Mouse (Mus musculus) ES-CJ7 (cell line): ENCODE results near the gene Gata5.

Experiments
- DNase-seq: peaks from one replicate; pipeline ENCODE4 v3.0.0; 2011; ENCODE audit warnings: low read depth, low spot score

The Gata5 gene

GRCm38 (mm10) chr2:180334551-180334986, at the start of gene Gata5:
Gata5 (minus strand) TSS chr2:180334699.
- DNase-seq = peak; percentile 23

- DNase-seq = no peak
Measured at GRCm38 (mm10) chr2:180376730-180377129, 42.2 kb upstream of the Gata5 start.

DNA sequence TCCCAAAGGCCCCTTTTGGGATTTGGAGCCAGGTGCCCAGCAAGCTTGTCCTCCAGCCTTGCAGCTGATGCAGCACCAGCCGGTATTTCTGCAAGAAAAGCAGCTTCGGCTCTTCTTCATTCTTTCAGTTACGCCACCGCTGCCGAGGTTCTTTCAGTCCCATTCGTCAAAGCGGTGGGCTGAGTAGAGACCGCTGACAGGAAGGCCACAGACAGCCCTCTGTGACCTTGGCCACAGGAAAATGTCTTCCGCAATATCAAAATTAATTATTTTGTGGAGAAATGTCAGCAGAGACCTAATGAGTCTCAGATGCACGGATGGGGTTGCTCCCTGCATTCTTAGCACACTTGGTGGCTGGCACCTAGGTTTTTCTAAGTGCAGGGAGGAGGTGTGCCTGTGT, 38.8 kb upstream of the Gata5 start:
- DNase-seq = no peak

GRCm38 (mm10) chr2:180368359-180368758, 33.9 kb upstream of the Gata5 start:
- no peak for DNase-seq

- no peak for DNase-seq
Measured at GRCm38 (mm10) chr2:180367350-180367749, 32.9 kb upstream of the Gata5 start.

DNA sequence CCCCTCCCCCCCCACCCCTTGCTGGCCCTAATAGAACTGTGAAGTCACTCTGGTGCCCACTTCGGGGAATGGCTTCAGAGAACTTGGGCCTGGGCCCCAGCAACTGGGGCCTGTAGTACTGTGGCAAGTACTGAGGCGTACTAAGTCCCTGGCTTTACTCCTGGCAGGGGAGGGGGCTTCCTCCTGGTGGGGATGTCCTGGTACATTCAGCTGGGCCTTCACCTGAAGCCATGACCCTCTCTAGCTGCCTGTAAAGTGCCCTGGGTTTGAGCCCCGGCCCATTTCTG, 28.9 kb upstream of the Gata5 start:
- no peak for DNase-seq

GRCm38 (mm10) chr2:180362585-180363433, 28.3 kb upstream of the Gata5 start:
- DNase-seq = no peak

DNA sequence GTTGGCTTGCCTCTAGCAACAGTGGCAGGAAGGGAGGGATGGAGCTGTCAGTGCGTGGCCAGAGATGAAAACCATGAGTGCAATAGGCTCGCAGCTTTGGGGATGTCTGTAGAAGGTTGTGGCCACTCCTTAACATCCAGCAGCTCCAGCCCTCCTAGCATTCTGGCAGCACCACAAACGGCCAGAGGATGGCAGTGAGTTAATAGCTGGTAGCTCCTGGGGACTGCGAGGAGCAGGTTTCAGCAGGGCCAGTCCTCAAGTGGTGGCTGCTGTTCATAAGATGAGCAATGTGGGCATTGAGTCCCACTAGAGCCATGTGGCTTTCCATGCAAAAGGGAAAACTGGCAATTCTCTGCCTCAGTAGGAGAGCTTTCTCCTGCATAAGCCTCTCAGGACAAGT, 24.6 kb upstream of the Gata5 start:
- DNase-seq = no peak

DNA sequence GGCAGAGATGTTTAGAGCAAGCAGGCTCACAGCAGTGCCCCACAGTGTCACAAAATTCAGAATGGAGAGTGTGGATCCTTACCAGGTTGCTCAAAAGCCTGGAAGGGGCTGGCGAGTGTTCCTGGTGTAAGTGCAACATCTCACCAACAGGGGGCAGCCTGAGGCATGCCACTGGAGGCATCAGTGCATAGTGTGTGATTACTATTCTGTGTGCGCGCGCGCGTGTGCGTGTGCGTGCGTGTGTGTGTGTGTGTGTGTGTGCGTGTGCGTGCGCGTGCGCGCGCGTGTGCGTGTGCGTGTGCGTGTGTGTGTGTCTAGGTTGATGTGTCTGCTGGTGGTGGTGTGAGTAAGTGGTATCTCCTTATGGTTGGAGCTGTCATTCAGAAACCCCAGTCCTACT, 18.8 kb upstream of the Gata5 start:
- DNase-seq = peak; percentile 40

DNA sequence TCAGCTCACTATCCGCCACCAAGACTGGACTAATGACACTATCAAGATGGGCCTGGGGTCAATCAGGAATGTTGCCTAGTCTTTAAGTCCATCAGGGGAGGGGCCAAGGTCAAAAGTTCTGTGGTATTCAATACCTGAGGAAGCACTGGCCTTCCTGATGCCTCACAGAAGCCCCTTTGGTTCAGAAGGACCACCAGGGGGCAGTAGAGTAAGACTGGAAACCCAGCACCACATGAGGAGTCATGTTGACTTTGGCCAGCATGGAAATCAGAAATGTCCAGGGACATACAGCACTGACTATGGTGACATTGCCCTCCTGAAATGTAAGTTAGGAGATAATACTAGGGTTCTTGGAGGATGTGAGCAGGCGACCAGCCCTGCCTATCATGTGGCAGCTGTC, 16.2 kb upstream of the Gata5 start:
- DNase-seq = peak; percentile 70

- peak; percentile 83 for DNase-seq
Measured at GRCm38 (mm10) chr2:180346820-180347497, 12.5 kb upstream of the Gata5 start.

GRCm38 (mm10) chr2:180343092-180343491, 8.6 kb upstream of the Gata5 start:
- DNase-seq = no peak

GRCm38 (mm10) chr2:180342189-180342588, 7.7 kb upstream of the Gata5 start:
- no peak for DNase-seq

DNA sequence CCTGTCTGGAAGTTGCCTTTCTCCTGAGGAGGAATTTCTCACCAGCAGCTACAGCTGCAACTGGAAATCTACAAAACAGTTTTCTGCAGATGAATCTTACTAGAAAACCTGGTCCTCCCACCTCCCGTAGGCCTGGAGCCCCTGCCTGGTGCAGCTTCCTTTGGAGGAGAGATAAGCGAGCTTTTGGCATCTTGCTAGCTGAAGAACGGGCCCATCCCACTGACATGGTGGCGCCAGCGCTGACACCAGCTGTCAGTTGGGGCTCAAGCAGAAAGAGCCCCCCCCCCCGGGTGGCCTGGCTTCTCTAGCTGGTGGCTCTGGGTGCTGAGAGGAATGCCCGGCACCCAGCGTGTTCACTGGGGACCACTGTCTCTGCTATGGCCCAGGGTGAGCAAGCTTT, 6.7 kb upstream of the Gata5 start:
- DNase-seq = no peak

DNA sequence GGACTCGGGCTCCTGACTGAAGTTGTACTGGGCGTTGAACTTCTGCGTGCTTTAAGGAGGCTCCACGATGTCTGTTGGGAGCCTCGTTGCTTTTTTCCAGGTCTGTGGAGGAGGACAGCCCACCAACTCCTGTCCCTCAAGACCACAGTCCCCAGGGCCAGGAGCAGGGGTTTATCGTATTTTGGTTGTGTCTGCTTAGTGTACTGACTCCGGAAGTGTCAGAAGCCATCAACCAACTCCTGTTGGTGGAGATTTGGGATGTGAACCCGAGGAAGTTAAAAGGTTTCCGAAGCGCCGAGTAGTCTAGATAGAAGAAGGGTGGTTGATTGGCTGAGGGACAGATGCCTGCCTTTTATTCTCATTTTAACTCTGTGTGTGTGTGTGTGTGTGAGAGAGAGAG, 5.4 kb upstream of the Gata5 start:
- DNase-seq = no peak

DNA sequence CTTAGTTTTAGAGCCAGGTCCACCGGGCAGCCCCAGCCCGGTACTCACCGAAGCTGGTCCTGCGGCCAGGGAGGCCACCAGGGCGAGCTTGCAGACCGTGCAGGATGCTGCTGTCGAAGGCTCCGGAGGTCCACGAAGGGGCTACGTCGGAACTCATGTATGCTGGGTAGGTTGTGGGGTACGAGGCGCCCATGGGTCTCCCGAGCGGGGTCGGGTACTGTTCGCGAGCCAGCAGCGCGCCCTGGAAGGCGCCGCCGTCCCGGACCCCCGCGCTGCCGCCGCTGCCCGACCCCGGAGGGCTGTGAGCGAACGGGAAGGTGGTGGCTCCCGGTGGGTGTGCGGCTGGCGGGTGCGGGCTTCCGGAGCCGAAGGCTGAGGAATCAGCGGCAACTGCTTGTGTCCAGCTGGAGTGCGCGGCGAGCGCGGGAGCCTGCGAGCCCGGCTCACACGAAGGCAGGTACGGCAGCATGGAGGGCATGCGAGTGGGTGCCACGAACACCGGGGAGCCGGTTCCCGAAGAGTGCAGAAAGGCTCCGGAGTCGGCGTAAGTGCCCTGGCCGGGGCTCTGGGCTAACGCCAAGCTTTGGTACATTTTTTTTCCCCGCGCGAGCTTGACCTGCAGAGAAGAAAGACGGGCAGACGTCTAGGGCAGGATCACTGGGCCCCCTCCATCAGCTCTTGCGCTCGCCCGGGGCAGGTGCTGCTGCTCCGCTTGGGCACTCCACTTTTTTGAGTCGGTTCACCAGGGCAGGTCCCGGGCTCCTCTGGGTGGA, 535 bp downstream of the Gata5 start:
- peak; percentile 12 for DNase-seq

GRCm38 (mm10) chr2:180329466-180329865, 5.0 kb downstream of the Gata5 start:
- DNase-seq = no peak

DNA sequence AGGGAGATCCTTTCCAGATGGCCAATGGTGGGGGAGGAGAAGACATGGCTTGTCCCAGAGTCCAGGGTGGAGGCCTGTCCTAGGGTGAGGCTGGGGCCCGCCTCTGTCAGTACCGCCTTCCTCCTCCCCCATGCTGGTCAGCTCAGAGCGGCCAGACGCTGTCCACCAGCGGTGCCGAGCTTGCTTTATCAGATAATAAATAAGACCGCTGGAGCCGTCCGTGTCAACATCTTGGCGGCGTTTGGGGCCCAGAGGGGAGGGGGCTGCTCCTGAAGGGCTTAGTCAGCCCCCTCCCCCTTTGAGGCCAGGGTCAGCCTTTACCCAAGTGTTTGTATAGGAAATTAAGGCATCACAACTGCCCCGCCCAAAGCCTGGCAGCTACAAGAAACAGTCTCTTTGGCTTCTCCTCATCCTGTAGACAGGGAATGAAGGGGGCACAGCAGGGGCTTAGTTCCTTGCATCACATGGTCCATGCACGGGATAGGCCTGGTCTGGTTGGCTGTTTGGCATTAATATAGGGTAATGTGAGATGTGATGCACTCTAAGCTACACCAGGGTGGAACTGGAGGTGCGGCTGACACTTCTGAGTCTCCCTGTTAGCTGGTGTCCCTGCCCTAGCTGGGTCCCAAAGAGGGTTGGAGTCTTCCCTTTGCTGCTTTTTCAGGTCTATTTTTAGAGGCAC, 11.7 kb downstream of the Gata5 start:
- DNase-seq = no peak

GRCm38 (mm10) chr2:180320216-180320615, 14.3 kb downstream of the Gata5 start:
- peak; percentile 76 for DNase-seq

- DNase-seq = no peak
Measured at GRCm38 (mm10) chr2:180317591-180317990, 16.9 kb downstream of the Gata5 start.

- no peak for DNase-seq
Measured at GRCm38 (mm10) chr2:180314292-180314691, 20.2 kb downstream of the Gata5 start.

DNA sequence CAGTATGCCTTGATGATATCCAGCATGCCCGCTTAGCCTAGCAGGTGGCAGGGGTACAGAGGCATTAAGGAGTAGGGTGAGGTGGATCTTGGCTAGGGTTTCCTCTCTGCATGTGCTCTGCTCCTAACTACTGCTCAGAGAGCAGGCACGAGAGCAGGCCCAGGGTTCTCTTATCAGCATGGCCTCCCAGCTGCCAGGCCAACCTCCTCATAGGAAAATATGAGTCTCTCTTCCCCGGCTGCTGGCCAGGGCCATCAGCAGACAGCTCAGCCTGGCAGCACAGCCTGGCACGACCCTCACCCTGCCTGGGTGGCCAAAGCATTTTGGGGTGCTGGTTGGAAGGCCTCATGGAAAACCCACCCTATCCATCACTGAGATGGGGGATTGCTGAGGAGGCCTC, 23.4 kb downstream of the Gata5 start:
- DNase-seq = no peak
